Mouse (Mus musculus) intestine, postnatal 0 days (tissue): ENCODE results near the gene Cdk5rap2. TPM values are rescaled to one million over a fixed set of nuclear protein-coding genes. Genes with fewer than 3 reads are reported as not detected.

Source experiments
- ATAC-seq: fragments of 200-750 bp; cut with Nextera tagmentation; 2 replicates; pipeline ENCODE4 v1.8.0; 2017; ENCODE audit warnings: mild to moderate bottlenecking, moderate TSS enrichment, moderate library complexity
- H3K27ac ChIP-seq: fragments of 300-500 bp; sonication (generic); 2 replicates; pipeline ENCODE4 v1.5.1; 2014; ENCODE audit warnings: mild to moderate bottlenecking, low read depth, low read length, moderate library complexity
- H3K27me3 ChIP-seq: fragments of 300-500 bp; sonication (generic); replicated peaks from 2 replicates; pipeline ENCODE4 v1.6.1; 2014; ENCODE audit warnings: low read length, mixed read lengths; ENCODE audit not compliant: control insufficient read depth, insufficient read depth
- H3K36me3 ChIP-seq: fragments of 300-500 bp; sonication (generic); 2 replicates; pipeline ENCODE4 v1.6.1; 2014; ENCODE audit warnings: mild to moderate bottlenecking, moderate library complexity; ENCODE audit not compliant: control insufficient read depth, insufficient read depth
- H3K4me1 ChIP-seq: fragments of 300-500 bp; sonication (generic); replicated peaks from 2 replicates; pipeline ENCODE4 v1.6.1; 2014; ENCODE audit warnings: antibody characterized with exemption, low read length, mixed read lengths; ENCODE audit not compliant: control insufficient read depth, insufficient read depth
- H3K4me2 ChIP-seq: fragments of 300-500 bp; sonication (generic); replicated peaks from 2 replicates; pipeline ENCODE4 v1.6.1; 2014; ENCODE audit warnings: low read depth, mild to moderate bottlenecking, moderate library complexity
- H3K4me3 ChIP-seq: fragments of 300-500 bp; sonication (generic); 2 replicates; pipeline ENCODE4 v1.5.1; 2014; ENCODE audit warnings: low read depth, low read length
- H3K9ac ChIP-seq: fragments of 300-500 bp; sonication (generic); 2 replicates; pipeline ENCODE4 v1.6.1; 2014; ENCODE audit warnings: mild to moderate bottlenecking, low read depth, low read length
- H3K9me3 ChIP-seq: fragments of 300-500 bp; sonication (generic); 2 replicates; pipeline ENCODE4 v1.6.1; 2016; ENCODE audit warnings: mixed run types; ENCODE audit not compliant: control insufficient read depth
- CTCF ChIP-seq: sonication (generic); IDR thresholded peaks from 2 replicates; pipeline ENCODE4 v1.5.1; 2016; ENCODE audit warnings: low read depth, mild to moderate bottlenecking, control low read depth, antibody characterized with exemption, moderate library complexity
- WGBS: fragments of 180-500 bp; shearing (Covaris S2); extraction: QIAGEN DNeasy Blood & Tissue Kit; methylation state at CpG from one replicate; pipeline ENCODE4 v1.1.7; 2014; 5-methylcytosine and 5-hydroxymethylcytosine counted together
- polyA plus RNA-seq: library from polyadenylated mRNA; unstranded; fragments of >200 nt; fragmentation: Nextera tagmentation; extraction: Ambion mirVana; gene quantifications from 2 replicates; pipeline ENCODE4 v1.2.1, GENCODE M21; 2015

Gene Cdk5rap2
- polyA plus RNA-seq, 1 experiment from 2014 or later: 5.4 TPM

- 61% methylated on average over 2 of the region's 2 CpGs for WGBS
- ATAC-seq: no peak
Observed at GRCm38 (mm10) chr4:70412126-70412525, 1.9 kb upstream of the Cdk5rap2 start.

GRCm38 (mm10) chr4:70409456-70409855 lies 787 bp downstream of the Cdk5rap2 start:
- 0 out of 2 replicates have a peak overlapping the region, but pooled peaks have one; percentile 56 for H3K9ac ChIP-seq
- peak overlapping the region; percentile 86 for H3K4me2 ChIP-seq
- ATAC-seq: no peak
- H3K27me3 ChIP-seq: no peaks in the 10 kb centered on the region
- no peaks in the 10 kb centered on the region for H3K9me3 ChIP-seq
- no peaks in the 10 kb centered on the region for H3K36me3 ChIP-seq
- peaks cover 3% of the 10 kb centered on the region; the same call in 1 of the 2 replicates for H3K4me1 ChIP-seq
- TF ChIP-seq CTCF: no peak
- peak overlapping the region; percentile 68 for H3K4me3 ChIP-seq
- H3K27ac ChIP-seq: no peak overlapping the region
- WGBS: 20% methylated on average over 9 of the region's 9 CpGs

More at GRCm38 (mm10) chr4:70412126-70412525, 1.9 kb upstream of the Cdk5rap2 start:
- Histone ChIP-seq H3K4me3 (no peak overlapping the region), H3K27ac (no peak overlapping the region), H3K4me1 (peaks cover 3% of the 10 kb centered on the region; the same call in 1 of the 2 replicates), H3K9me3 (no peaks in the 10 kb centered on the region), H3K36me3 (no peaks in the 10 kb centered on the region), H3K27me3 (no peaks in the 10 kb centered on the region), H3K4me2 (no peak overlapping the region), H3K9ac (no peak overlapping the region)
- no peak for TF ChIP-seq CTCF

- WGBS: 59% methylated on average over 9 of the region's 9 CpGs
- H3K9me3 ChIP-seq: no peaks in the 10 kb centered on the region
- no peak for ATAC-seq
- peak; percentile 68 for TF ChIP-seq CTCF
- no peak overlapping the region for H3K27ac ChIP-seq
- H3K36me3 ChIP-seq: peaks cover 10% of the 10 kb centered on the region
- H3K27me3 ChIP-seq: no peaks in the 10 kb centered on the region
- no peaks in the 10 kb centered on the region for H3K4me1 ChIP-seq
- no peak overlapping the region for H3K9ac ChIP-seq
- H3K4me2 ChIP-seq: no peak overlapping the region
- H3K4me3 ChIP-seq: no peak overlapping the region
Observed at GRCm38 (mm10) chr4:70402109-70402819, 8.0 kb downstream of the Cdk5rap2 start.

GRCm38 (mm10) chr4:70399476-70399875 lies 10.8 kb downstream of the Cdk5rap2 start:
- H3K4me1 ChIP-seq: no peaks in the 10 kb centered on the region
- H3K4me3 ChIP-seq: no peak overlapping the region
- ATAC-seq: no peak
- no peak overlapping the region for H3K4me2 ChIP-seq
- no peak for TF ChIP-seq CTCF
- no peak overlapping the region for H3K9ac ChIP-seq
- H3K36me3 ChIP-seq: peaks cover 10% of the 10 kb centered on the region
- no peak overlapping the region for H3K27ac ChIP-seq
- 86% methylated on average over 5 of the region's 5 CpGs for WGBS
- H3K9me3 ChIP-seq: no peaks in the 10 kb centered on the region
- H3K27me3 ChIP-seq: no peaks in the 10 kb centered on the region

- Histone ChIP-seq H3K36me3 (peaks cover 10% of the 10 kb centered on the region), H3K9ac (no peak overlapping the region), H3K27ac (no peak overlapping the region), H3K4me1 (no peaks in the 10 kb centered on the region), H3K4me2 (no peak overlapping the region), H3K4me3 (no peak overlapping the region), H3K27me3 (no peaks in the 10 kb centered on the region), H3K9me3 (no peaks in the 10 kb centered on the region)
- ATAC-seq: no peak
- TF ChIP-seq CTCF: no peak
- WGBS: 92% methylated on average over 2 of the region's 2 CpGs
Observed at GRCm38 (mm10) chr4:70399074-70399473, 11.2 kb downstream of the Cdk5rap2 start.

GRCm38 (mm10) chr4:70398088-70398487 lies 12.2 kb downstream of the Cdk5rap2 start:
- 84% methylated on average over 4 of the region's 4 CpGs for WGBS
- no peak for TF ChIP-seq CTCF

More at GRCm38 (mm10) chr4:70398088-70398487, 12.2 kb downstream of the Cdk5rap2 start:
- no peak for ATAC-seq
- no peak overlapping the region for H3K4me2 ChIP-seq
- no peak overlapping the region for H3K4me3 ChIP-seq
- no peaks in the 10 kb centered on the region for H3K4me1 ChIP-seq
- no peaks in the 10 kb centered on the region for H3K27me3 ChIP-seq
- H3K27ac ChIP-seq: no peak overlapping the region
- peaks cover 10% of the 10 kb centered on the region for H3K36me3 ChIP-seq
- no peak overlapping the region for H3K9ac ChIP-seq
- H3K9me3 ChIP-seq: no peaks in the 10 kb centered on the region
